In the genomic region with DNA sequence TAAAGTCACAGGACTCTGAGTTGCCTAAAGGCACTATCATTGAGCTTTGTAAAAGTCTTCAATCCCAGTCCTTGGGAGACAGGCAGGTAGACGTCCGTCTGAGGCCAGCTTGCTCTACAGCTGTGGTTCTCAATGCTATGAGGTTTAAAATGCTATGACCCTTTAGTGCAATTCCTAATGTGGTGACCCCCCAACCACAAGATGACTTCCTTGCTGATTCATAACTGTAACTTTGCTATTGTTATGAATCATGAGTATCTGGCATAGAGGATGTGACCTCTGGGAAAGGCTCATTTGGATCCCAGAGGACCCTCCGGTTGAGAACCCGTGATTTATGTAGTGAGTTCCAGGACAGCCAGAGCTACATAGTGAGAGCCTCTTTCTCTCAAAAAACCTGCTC, we compare ENCODE assay signal across 27 mouse cellular contexts. TPM values are rescaled to one million over a fixed set of nuclear protein-coding genes. Genes with fewer than 3 reads are reported as not detected.
A peak's percentile ranks its signal among the peaks of the same experiment; 100 is the strongest.
DNase-seq lines count a peak whose midpoint lies in the region; ATAC-seq and TF ChIP-seq lines count a peak whose summit lies in the region.
"Had no signal": no experiment of that assay in that cellular context is flagged by ENCODE, and none has a peak within 500 bp of the region (broad histone marks: within the 10 kb centered on the region; RNA-seq: fewer than 3 reads in every experiment).

No protein-coding gene starts in this region.

- H3K27ac ChIP-seq in lung, postnatal 0 days (ENCODE audit: low read length) = peak overlapping the region; percentile 93
- H3K27ac ChIP-seq in liver, embryonic 14.5 days = no peak overlapping the region
- H3K27ac ChIP-seq in hindbrain, embryonic 12.5 days = no peak overlapping the region
- H3K27ac ChIP-seq: embryonic facial prominence, embryonic 10.5 days; forebrain, embryonic 13.5 days; heart, embryonic 10.5 days; kidney, embryonic 15.5 days; limb, embryonic 12.5 days; macrophage; midbrain, embryonic 15.5 days; stomach, postnatal 0 days had no signal

- no peak overlapping the region for H3K4me2 ChIP-seq in lung, postnatal 0 days (replicated peaks; ENCODE audit: low read depth, low read length)
- H3K4me2 ChIP-seq in liver, embryonic 14.5 days (ENCODE audit: low read depth) = peak overlapping the region; percentile 75
- no peak overlapping the region for H3K4me2 ChIP-seq in hindbrain, embryonic 12.5 days (replicated peaks)
- H3K4me2 ChIP-seq: forebrain, embryonic 13.5 days; kidney, embryonic 15.5 days; limb, embryonic 12.5 days; lung, embryonic 14.5 days; midbrain, embryonic 15.5 days had no signal

- DNase-seq in lung, postnatal 0 days (ENCODE audit: low spot score) = no peak
- DNase-seq in lung, postnatal 10 days = no peak
- no peak for DNase-seq in liver, embryonic 14.5 days (ENCODE audit: low read depth in 3 of 3, low spot score in 3 of 3)
- no peak for DNase-seq in cerebellum, postnatal 14 days
- no peak for DNase-seq in thymus, postnatal 4 days
- DNase-seq: cerebellum, adult 2 months; cerebellum, postnatal 36 days; layer of hippocampus, postnatal 36 days; right cerebral cortex, adult 18-20 months; thymus, adult 2 months had no signal

- H3K4me1 ChIP-seq in erythroblast, embryonic 14.5 days (ENCODE audit: control insufficient read depth) = peaks cover 63% of the 10 kb centered on the region
- H3K4me1 ChIP-seq in lung, postnatal 0 days (ENCODE audit: insufficient read depth, low read depth, low read length) = peaks cover 2% of the 10 kb centered on the region; the same call in 1 of the 2 replicates
- peaks cover 27 to 31% of the 10 kb centered on the region in 2 experiments for H3K4me1 ChIP-seq in liver, embryonic 14.5 days (replicated peaks; ENCODE audit: control insufficient read depth in 2 of 2, insufficient read depth in 2 of 2, low read length in 1 of 2)
- no peaks in the 10 kb centered on the region for H3K4me1 ChIP-seq in hindbrain, embryonic 12.5 days
- H3K4me1 ChIP-seq: forebrain, embryonic 13.5 days; kidney, embryonic 15.5 days; limb, embryonic 12.5 days; midbrain, embryonic 15.5 days had no signal

- no peak for TF ChIP-seq EP300 in lung, postnatal 0 days (IDR thresholded peaks at IDR 0.05)
- TF ChIP-seq EP300 in liver, embryonic 14.5 days (IDR thresholded peaks at IDR 0.05; ENCODE audit: low read depth) = no peak

- H3K9me3 ChIP-seq in erythroblast, embryonic 14.5 days (ENCODE audit: control insufficient read depth, low read length) = no peaks in the 10 kb centered on the region
- H3K9me3 ChIP-seq in lung, postnatal 0 days (ENCODE audit: low read length) = no peaks in the 10 kb centered on the region
- no peaks in the 10 kb centered on the region for H3K9me3 ChIP-seq in liver, embryonic 14.5 days (ENCODE audit: control insufficient read depth, low read length)
- no peaks in the 10 kb centered on the region for H3K9me3 ChIP-seq in hindbrain, embryonic 12.5 days (replicated peaks)
- H3K9me3 ChIP-seq: embryonic facial prominence, embryonic 10.5 days; forebrain, embryonic 13.5 days; G1E; heart, embryonic 10.5 days; kidney, embryonic 15.5 days; limb, embryonic 12.5 days; midbrain, embryonic 15.5 days had no signal

- H3K4me3 ChIP-seq in erythroblast, embryonic 14.5 days (replicated peaks) = peak overlapping the region; percentile 72
- no peak overlapping the region for H3K4me3 ChIP-seq in lung, postnatal 0 days (ENCODE audit: low read depth, low read length)
- H3K4me3 ChIP-seq in liver, embryonic 14.5 days (ENCODE audit: insufficient read depth in 1 of 2, low read depth in 2 of 2, low read length in 2 of 2) = peak overlapping the region; percentile 59 to 82
- no peak overlapping the region for H3K4me3 ChIP-seq in hindbrain, embryonic 12.5 days
- H3K4me3 ChIP-seq: embryonic facial prominence, embryonic 10.5 days; forebrain, embryonic 13.5 days; heart, embryonic 10.5 days; kidney, embryonic 15.5 days; limb, embryonic 12.5 days; midbrain, embryonic 15.5 days had no signal

- ATAC-seq in erythroblast, adult 5-6 weeks (replicated peaks; ENCODE audit: low FRiP score, poor library complexity, severe bottlenecking) = no peak
- no peak for ATAC-seq in lung, postnatal 0 days
- no peak for ATAC-seq in liver, embryonic 14.5 days (ENCODE audit: insufficient read depth)
- no peak for ATAC-seq in hindbrain, embryonic 12.5 days (ENCODE audit: low FRiP score)
- ATAC-seq: activated CD4-positive, CD25-positive, alpha-beta regulatory T cell, adult 4 months; forebrain, embryonic 13.5 days; intestine, postnatal 0 days; midbrain, embryonic 15.5 days had no signal

- H3K27me3 ChIP-seq in erythroblast, embryonic 14.5 days (ENCODE audit: control insufficient read depth) = no peaks in the 10 kb centered on the region
- no peaks in the 10 kb centered on the region for H3K27me3 ChIP-seq in lung, postnatal 0 days (replicated peaks; ENCODE audit: insufficient read depth, low read length)
- H3K27me3 ChIP-seq in liver, embryonic 14.5 days (ENCODE audit: control insufficient read depth, insufficient read depth, low read length) = no peaks in the 10 kb centered on the region
- H3K27me3 ChIP-seq in hindbrain, embryonic 12.5 days = no peaks in the 10 kb centered on the region
- H3K27me3 ChIP-seq: CH12.LX; forebrain, embryonic 13.5 days; kidney, embryonic 15.5 days; limb, embryonic 12.5 days; midbrain, embryonic 15.5 days had no signal

- no peak overlapping the region for H3K9ac ChIP-seq in lung, postnatal 0 days (replicated peaks; ENCODE audit: low read depth)
- peak overlapping the region; percentile 84 for H3K9ac ChIP-seq in liver, embryonic 14.5 days (replicated peaks)
- no peak overlapping the region for H3K9ac ChIP-seq in hindbrain, embryonic 12.5 days
- H3K9ac ChIP-seq: forebrain, embryonic 13.5 days; kidney, embryonic 15.5 days; limb, embryonic 12.5 days; lung, embryonic 14.5 days; midbrain, embryonic 15.5 days had no signal

- 75% methylated on average over 4 of the region's 4 CpGs for WGBS in lung, postnatal 0 days
- 81% methylated on average over 4 of the region's 4 CpGs for WGBS in liver, embryonic 14.5 days (ENCODE audit: insufficient replicate concordance)
- 88% methylated on average over 4 of the region's 4 CpGs for WGBS in hindbrain, embryonic 12.5 days

- peaks cover 32% of the 10 kb centered on the region for H3K36me3 ChIP-seq in erythroblast, embryonic 14.5 days (ENCODE audit: control insufficient read depth)
- no peaks in the 10 kb centered on the region for H3K36me3 ChIP-seq in lung, postnatal 0 days (ENCODE audit: insufficient read depth, low read length)
- no peaks in the 10 kb centered on the region for H3K36me3 ChIP-seq in liver, embryonic 14.5 days (replicated peaks; ENCODE audit: control insufficient read depth, insufficient read depth, low read depth)
- no peaks in the 10 kb centered on the region; the same call in 1 of the 2 replicates for H3K36me3 ChIP-seq in hindbrain, embryonic 12.5 days
- H3K36me3 ChIP-seq: heart, embryonic 10.5 days; midbrain, embryonic 15.5 days had no signal

- TF ChIP-seq CTCF in lung, postnatal 0 days (IDR thresholded peaks at IDR 0.05) = no peak
- TF ChIP-seq CTCF in liver, embryonic 14.5 days (IDR thresholded peaks at IDR 0.05; ENCODE audit: low read depth) = no peak

RNA-seq across cellular contexts. Expression of a gene that starts 44.9 kb away (rescaled TPM):
- polyA plus RNA-seq in erythroblast, embryonic 14.5 days (2012) = 161 and 210 TPM in 2 replicates
- total RNA-seq in erythroblast, adult 5-6 weeks (2015; ENCODE audit: low replicate concordance) = 71.9 and 86.1 TPM in 2 replicates
- total RNA-seq in erythroblast, adult 5-6 weeks (2017; ENCODE audit: low replicate concordance) = 54.2 and 57.9 TPM in 2 replicates
- polyA plus RNA-seq in lung, postnatal 0 days (2015; fragmentation: Nextera tagmentation; extraction: Ambion mirVana) = 1.3 and 1.6 TPM in 2 replicates
- polyA plus RNA-seq in liver, embryonic 14.5 days (2012; rRNA removed) = 21.4 and 22.0 TPM in 2 replicates
- polyA plus RNA-seq in liver, embryonic 14.5 days (2014; fragmentation: Nextera tagmentation; extraction: Ambion mirVana) = 5.7 and 6.6 TPM in 2 replicates
- 0.43 TPM in 1 of 2 replicates, not detected in the other for polyA plus RNA-seq in hindbrain, embryonic 12.5 days (2016; fragmentation: Nextera tagmentation; extraction: Ambion mirVana)
- polyA plus RNA-seq: activated CD4-positive, CD25-positive, alpha-beta regulatory T cell, adult 4 months; embryonic facial prominence, embryonic 10.5 days; forebrain, embryonic 13.5 days; hindbrain, embryonic 11.5 days; kidney, embryonic 15.5 days; limb, embryonic 12.5 days; lung, embryonic 14.5 days; midbrain, embryonic 15.5 days had no signal

RNA-seq across cellular contexts. Expression of a gene that starts 56.0 kb away (rescaled TPM):
- polyA plus RNA-seq in erythroblast, embryonic 14.5 days (2012) = not detected in 2 replicates
- total RNA-seq in erythroblast, adult 5-6 weeks (2015; ENCODE audit: low replicate concordance) = 0.63 and 2.1 TPM in 2 replicates
- total RNA-seq in erythroblast, adult 5-6 weeks (2017; ENCODE audit: low replicate concordance) = 0.43 TPM in 1 of 2 replicates, not detected in the other
- 0.42 and 0.61 TPM in 2 replicates for polyA plus RNA-seq in lung, postnatal 0 days (2015; fragmentation: Nextera tagmentation; extraction: Ambion mirVana)
- 0.09 and 0.11 TPM in 2 replicates for polyA plus RNA-seq in liver, embryonic 14.5 days (2012; rRNA removed)
- polyA plus RNA-seq in liver, embryonic 14.5 days (2014; fragmentation: Nextera tagmentation; extraction: Ambion mirVana) = 0.25 and 0.27 TPM in 2 replicates
- 1.4 and 1.8 TPM in 2 replicates for polyA plus RNA-seq in hindbrain, embryonic 12.5 days (2016; fragmentation: Nextera tagmentation; extraction: Ambion mirVana)

RNA-seq across cellular contexts. Expression of a gene that starts 57.6 kb away (rescaled TPM):
- 0.18 and 0.59 TPM in 2 replicates for polyA plus RNA-seq in erythroblast, embryonic 14.5 days (2012)
- 9.8 and 15.0 TPM in 2 replicates for total RNA-seq in erythroblast, adult 5-6 weeks (2015; ENCODE audit: low replicate concordance)
- total RNA-seq in erythroblast, adult 5-6 weeks (2017; ENCODE audit: low replicate concordance) = 9.4 and 13.0 TPM in 2 replicates
- 62.5 and 75.9 TPM in 2 replicates for polyA plus RNA-seq in lung, postnatal 0 days (2015; fragmentation: Nextera tagmentation; extraction: Ambion mirVana)
- 6.9 and 13.0 TPM in 2 replicates for polyA plus RNA-seq in liver, embryonic 14.5 days (2012; rRNA removed)
- 16.5 and 17.5 TPM in 2 replicates for polyA plus RNA-seq in liver, embryonic 14.5 days (2014; fragmentation: Nextera tagmentation; extraction: Ambion mirVana)
- polyA plus RNA-seq in hindbrain, embryonic 12.5 days (2016; fragmentation: Nextera tagmentation; extraction: Ambion mirVana) = 5.5 and 7.9 TPM in 2 replicates

Comparison
In these comparisons a context has a peak if more than half of its experiments do, and no peak if none do; other contexts are left out.
1. H3K4me3 ChIP-seq: peak in erythroblast, embryonic 14.5 days (single experiment) and liver, embryonic 14.5 days (2 of 2); none in lung, postnatal 0 days (single experiment) and hindbrain, embryonic 12.5 days (single experiment).